ENCODE assay signal across 11 mouse cellular contexts in genomic region chr12:104765116-104765515, GRCm38 (mm10).
"Had no signal": no experiment of that assay in that cellular context is flagged by ENCODE, and none has a peak within 500 bp of the region (broad histone marks: within the 10 kb centered on the region; RNA-seq: fewer than 3 reads in every experiment).

No protein-coding gene starts in this region.

- H3K36me3 ChIP-seq: limb, embryonic 15.5 days; liver, embryonic 12.5 days; midbrain, embryonic 10.5 days; midbrain, embryonic 15.5 days; neural tube, embryonic 13.5 days had no signal

- DNase-seq: kidney, postnatal 10 days; lung, embryonic 14.5 days; lung, postnatal 10 days; lung, postnatal 4 days; retina, postnatal 1 day; thymus, postnatal 36 days had no signal

- ATAC-seq: liver, embryonic 12.5 days; midbrain, embryonic 15.5 days had no signal

- H3K4me1 ChIP-seq: liver, embryonic 12.5 days; midbrain, embryonic 15.5 days had no signal

- H3K9ac ChIP-seq: limb, embryonic 15.5 days; liver, embryonic 12.5 days; lung, embryonic 14.5 days; midbrain, embryonic 15.5 days; neural tube, embryonic 13.5 days had no signal

- H3K4me3 ChIP-seq: limb, embryonic 15.5 days; liver, embryonic 12.5 days; midbrain, embryonic 10.5 days; midbrain, embryonic 15.5 days; neural tube, embryonic 13.5 days had no signal

- H3K27me3 ChIP-seq: liver, embryonic 12.5 days; midbrain, embryonic 15.5 days; neural tube, embryonic 13.5 days had no signal

- H3K27ac ChIP-seq: limb, embryonic 15.5 days; liver, embryonic 12.5 days; midbrain, embryonic 10.5 days; midbrain, embryonic 15.5 days; neural tube, embryonic 13.5 days had no signal

- H3K4me2 ChIP-seq: limb, embryonic 15.5 days; liver, embryonic 12.5 days; lung, embryonic 14.5 days; midbrain, embryonic 15.5 days; neural tube, embryonic 13.5 days had no signal

- H3K9me3 ChIP-seq: limb, embryonic 15.5 days; liver, embryonic 12.5 days; midbrain, embryonic 10.5 days; midbrain, embryonic 15.5 days; neural tube, embryonic 13.5 days had no signal
